Mouse (Mus musculus) gastrocnemius, postnatal 25 days (tissue): ENCODE results near the gene Bri3bp. TPM values are rescaled to one million over a fixed set of nuclear protein-coding genes. Genes with fewer than 3 reads are reported as not detected.
"Not testable (repeated sequence)": the region's sequence is repeated elsewhere in the genome, so short reads cannot be mapped to it uniquely, and the experiment has no call there.

Source experiments
- DNase-seq: peaks from one replicate; pipeline ENCODE4 v3.0.0; 2022
- total RNA-seq, 2 experiments: library from RNA; stranded (reverse); gene quantifications; 1 replicate in 1 of 2; 2 replicates in 1 of 2; pipeline ENCODE4 v1.2.3; 2021

The Bri3bp gene
- total RNA-seq, 2 experiments from 2014 or later, result 3.5 to 4.7 TPM

DNA sequence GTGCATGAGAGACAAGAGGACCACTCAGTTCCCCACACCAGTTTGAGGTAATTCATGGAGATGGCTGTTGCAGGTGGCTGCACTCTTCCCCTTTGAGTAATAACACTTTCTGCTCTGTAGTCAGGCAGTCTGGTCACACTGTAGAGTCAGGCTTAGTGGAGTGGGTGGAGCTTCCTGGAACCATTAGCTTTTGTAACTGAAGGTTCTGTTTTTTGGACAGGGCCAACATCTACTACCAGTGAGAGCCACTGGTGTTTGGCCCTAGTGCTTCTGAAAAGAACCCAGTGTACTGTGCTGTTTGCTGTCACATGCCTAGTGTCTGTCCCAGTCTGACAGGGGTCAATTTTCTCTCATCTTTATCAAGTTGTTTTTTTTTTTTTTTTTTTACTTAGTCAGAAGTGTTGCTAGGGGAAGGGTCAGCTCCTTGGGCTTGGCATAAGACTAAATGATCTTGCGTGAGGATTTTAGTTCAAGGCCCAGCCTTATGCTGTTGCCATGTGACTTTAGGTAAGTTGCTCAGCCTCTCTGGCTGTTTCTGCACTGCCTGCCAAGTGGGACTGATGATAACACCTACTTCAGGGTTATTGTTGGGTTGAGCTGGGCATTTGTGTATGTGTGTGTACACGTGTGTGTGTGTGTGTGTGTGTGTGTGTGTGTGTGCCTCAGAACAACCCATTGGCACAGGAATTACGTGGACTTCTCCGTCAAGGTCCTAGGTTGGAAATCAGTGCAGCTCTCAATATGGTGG lies 43.8 kb downstream of the Bri3bp start:
- no peak for DNase-seq

DNA sequence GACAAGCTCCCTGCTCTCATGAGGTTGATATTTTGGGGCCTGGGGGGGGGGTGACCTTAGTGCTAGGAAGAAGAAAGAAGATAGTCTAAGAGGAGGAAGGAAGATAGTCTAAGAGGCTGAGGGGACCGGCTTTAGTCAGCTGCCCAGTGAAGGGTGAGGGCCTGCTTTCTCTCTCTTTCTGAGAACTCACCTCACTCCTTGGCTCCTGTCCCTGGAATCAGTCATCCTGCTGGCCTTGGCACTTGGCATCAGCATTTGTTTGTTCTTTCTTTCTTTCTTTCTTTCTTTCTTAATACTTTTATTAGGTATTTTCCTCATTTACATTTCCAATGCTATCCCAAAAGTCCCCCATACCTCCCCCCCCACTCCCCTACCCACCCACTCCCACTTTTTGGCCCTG lies 44.7 kb downstream of the Bri3bp start:
- DNase-seq, result no peak

DNA sequence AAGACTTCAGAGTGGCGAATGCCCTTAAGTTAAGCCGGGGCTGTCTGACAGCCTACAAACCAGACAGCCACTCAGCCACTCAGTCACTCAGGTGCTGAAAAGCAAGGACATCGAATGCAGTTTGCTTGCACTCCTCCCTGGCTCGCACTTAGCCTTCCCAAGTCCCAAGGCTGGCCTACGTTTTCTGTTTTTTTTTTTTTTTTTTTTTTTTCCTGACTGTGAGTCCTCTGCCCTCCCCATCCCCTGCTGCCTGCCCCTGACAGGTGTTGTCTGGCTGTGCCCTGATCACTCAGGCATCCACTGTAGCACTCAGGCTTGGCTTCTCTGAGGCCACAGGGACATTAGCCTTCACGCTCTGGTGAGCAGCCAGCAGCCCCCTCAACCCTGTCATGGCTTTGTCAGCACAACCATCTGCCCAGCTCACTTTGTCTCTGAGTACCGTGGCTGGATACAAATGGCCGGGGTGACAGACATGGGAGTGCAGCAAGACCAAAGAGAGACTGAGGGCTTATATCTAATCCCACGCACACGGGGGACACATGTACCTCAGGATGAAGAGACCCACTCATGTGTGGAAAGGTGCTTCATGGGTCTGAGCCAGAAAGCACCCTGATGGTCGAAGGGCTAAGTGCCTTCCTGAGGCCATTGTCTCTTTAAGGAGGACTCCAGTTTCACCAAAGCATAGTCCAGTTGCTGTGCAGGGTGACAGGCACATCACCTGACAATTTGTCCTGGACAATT lies 46.2 kb downstream of the Bri3bp start:
- DNase-seq, result no peak

DNA sequence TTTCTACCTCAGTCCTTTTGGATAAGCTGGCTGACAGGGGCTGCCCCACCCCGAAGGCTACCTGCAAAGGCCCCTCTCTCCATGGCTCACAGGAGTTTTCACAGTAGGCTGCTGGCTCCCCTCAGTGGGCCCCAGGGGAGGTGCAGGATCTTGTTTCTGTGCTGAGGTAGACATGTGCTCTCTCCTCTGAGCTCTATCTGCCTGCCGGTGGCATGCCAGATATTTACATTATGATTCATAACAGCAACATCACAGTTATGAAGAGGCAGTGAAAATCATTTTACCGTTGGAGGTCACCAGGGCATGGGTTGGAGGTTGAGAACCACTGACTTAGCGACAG lies 46.7 kb downstream of the Bri3bp start:
- DNase-seq, result no peak

DNA sequence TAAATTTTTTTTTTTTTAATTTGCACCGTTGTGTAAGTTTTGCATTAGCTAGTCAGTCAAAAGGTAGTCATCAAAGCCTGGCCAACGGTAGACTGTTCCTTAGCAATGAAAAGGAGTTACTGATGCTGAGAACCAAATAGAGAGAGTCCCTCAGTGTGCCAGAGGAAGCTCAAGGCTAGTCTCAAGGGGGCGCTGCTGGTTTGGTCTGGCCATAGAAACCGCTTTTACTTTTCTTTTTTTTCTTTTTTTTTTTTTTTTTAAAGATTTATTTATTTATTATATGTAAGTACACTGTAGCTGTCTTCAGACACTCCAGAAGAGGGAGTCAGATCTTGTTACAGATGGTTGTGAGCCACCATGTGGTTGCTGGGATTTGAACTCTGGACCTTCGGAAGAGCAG lies 47.6 kb downstream of the Bri3bp start:
- not testable (repeated sequence) for DNase-seq

DNA sequence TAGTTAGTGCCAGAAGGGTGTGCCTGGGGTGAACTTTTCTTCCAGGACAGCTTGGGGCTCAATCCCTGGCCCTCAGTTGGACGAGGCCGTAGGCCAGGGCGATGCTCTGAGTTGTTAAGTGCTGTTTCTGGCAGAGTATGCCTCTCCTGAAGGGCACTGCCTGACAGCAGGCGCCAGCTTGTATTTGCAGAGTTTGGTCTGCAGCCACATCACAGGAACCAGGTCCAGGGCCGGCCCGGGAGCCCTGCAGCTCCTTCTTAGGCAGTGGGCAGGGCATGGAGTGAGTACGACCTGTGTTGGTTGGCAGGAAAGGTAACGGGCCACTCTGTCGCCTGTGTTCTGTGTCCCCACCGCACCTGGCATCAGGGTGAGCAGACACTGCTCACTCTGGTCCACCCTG lies 49.7 kb downstream of the Bri3bp start:
- DNase-seq, result peak; percentile 80

DNA sequence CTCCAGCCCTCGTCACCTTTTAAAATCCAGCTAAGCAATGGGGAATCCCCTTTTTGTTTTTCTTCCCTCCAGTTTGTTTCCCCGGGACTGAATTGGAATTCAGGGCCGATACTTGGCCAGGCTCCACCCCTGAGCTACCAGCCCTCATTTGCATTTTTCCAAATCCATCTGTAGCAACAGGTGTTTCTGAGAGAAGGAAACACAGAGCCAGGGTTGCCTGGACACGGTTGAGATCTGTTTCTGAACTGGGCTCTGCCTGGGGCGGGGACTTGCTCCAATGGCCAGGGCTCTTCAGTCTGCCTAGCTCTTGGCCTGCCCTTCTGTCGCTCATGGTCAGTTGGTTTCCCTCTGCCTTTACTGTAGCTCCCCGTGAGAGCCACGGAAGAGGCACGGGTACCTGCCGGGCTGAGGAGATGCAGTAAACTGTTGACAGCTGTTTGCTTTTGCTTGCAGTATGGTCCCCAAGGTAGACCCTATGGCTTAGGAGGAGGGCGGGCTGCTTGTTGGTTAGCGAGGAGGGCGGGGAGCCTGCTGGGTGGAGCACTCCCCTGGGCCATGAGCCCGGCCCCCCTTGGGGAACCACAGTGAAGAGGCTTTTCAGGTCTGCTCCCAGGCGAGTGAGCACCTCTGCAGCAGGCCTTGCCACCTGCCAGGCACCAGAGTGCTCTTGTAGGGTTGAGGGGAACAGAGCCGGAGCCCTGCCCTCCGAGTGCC lies 51.2 kb downstream of the Bri3bp start:
- DNase-seq, result no peak

DNA sequence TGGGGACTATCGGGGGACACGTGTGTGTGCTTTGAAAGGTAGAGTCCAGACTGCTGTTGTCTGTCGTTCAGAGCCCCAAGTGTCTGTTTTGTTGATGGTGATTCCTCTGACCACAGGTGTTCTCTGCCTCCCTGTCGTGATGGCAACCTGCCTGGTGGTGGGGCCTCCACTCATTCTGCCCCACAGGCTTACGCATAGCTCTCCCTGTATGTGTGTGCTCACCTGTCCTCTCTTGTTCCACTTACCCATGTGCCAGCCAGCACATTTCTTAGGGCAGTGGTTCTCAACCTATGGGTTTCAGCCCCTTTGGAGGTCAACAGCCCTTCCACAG lies 51.7 kb downstream of the Bri3bp start:
- DNase-seq, result no peak

DNA sequence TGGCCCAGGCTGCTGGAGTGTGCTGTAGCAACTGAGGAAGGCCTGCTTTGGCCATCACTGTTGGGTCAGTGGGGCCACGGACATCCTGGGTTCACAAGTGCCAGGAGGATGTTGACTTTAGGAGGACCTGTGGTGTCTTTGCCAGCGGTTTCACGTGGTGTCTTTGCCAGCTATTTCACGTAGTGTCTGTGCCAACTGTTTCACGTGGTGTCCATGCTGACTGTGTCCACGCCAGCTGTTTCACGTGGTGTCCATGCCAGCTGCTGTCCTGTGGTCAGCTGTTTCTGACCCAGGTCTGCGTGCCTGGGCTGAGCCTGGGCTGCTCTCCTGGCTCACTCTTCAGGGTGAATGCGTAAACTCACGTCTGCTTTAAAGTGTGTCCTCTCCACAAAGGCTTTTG lies 54.3 kb downstream of the Bri3bp start:
- peak; percentile 49 for DNase-seq

DNA sequence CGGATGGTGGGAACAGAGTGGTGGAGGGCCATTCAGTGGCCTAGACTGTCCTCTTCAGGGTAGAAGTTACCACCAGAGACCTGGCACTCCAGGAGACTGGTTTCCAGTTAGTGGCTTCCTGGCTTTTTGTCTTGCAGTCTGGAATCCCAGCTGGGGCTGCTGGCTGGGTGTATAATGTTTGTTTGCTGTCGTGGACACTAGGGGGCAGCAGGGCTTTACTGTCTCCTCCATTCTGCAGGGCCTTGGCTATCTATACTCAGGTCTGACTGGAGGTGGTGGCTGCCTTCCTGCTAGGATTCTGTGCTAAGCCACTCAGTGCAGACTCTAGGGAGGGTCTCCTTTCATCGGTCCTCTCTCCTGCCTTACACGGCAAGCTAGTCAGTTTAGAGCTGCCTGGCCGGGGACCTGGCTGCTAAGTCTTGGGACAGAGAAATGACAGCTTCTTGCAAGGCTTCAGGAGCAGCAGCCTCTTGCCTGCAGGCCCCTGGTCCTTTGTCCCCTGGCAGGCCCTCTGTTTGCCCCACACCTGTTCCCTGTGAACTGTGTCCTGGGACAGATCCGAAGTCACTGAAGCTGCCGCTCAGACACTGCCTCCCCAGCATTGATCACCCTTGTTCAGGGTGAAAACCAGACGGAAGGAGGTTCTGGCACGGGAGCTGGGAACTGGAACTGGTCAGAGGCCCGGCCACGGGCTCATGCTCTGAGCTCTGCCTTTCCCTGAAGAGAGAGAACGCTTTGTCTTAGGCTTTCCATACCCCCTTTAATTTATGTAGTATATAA lies 56.6 kb downstream of the Bri3bp start:
- peak; percentile 54 for DNase-seq

DNA sequence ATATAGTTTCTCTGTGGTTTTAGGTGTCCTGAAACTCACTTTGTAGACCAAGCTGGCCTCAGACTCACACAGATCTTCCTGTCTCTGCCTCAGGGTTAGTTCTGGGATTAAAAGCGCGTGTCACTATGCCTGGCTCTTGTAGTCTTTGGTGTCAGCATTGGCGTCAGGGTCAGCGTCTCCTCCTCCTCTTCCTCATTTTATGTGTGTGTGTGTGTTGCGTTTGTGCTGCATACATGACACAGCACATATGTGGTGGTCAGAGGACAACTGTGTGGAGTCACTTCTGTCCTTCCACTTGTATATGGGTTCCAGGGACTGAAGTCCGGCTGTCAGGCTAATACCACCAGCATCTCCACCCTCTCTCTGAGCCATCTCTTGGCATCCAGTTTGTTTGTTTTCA lies 60.1 kb downstream of the Bri3bp start:
- DNase-seq, result no peak

DNA sequence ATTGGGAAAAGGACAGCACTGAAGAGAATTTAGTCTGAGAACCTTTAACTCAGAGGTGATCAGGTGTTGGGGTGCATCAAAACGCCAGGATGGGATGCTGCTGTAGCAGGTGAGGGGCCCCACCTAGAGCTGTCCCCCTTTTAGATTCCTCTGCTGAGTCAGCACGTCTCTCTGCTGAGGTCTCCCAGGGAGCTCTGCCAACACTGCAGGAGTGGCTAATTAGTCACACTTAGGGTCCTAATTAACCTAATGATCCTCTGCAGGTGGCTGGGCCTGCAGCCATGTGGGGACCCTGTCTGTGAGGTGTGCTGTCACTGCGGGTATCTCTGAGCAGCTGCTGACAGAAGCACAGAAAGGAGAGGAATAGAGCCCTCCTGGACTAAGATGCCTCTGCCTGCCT lies 60.8 kb downstream of the Bri3bp start:
- DNase-seq, result no peak

DNA sequence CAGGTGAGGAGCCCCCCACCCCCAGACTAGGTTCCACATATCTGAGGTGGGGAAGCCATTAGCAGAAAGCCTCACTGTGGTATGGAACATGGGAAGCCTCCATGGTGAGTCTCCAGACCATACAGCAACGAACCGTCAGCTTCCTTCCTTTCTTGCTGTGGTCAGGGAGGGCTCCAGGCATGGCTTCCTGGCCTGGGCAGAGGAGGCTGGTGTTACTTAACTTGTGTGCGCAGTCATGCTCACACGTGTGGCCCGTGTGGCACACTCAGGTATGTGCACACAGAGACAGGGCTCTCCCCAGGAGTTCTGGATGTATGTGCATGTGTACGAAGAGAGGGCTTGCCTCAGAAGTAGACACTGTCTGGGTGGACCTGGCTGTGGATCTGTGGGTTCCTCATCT lies 62.3 kb downstream of the Bri3bp start:
- no peak for DNase-seq

DNA sequence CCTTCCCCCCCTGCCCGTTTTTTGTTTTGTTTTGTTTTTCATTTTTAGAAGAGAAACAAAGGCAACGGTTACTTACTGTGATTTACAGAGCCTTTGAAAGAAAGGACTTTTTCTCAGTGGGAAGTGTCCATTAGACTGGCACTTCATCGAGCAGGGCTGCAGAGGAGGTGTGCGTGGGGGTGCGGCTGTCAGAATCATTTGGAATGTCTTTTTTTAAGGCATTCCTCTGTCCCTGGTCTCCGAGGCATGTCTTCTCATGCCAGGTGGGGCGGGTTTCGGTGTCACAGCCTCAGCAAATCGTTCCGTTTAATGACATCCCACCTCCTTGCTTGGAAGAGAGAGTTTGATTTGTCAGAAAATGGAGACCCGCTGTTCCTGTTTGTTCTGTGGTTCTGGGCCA lies 63.3 kb downstream of the Bri3bp start:
- DNase-seq, result no peak

DNA sequence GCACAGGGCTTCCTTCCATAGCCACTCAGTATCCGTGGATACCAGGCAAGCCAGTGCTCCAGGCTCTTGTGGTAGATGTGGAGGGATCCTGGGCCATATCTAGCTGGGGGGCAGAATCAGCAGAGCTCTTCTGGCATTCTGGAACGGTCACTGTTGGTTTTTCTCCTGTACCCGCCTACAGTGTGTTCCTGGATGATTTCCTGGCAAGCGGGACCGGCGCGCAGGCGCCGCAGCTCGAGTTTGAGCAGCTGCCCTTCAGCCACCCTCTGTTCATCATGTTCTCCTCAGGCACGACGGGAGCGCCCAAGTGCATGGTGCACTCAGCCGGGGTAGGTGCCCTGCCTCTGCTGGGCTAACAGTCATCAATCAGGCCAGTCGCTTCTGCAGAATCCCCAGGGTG lies 64.6 kb downstream of the Bri3bp start:
- no peak for DNase-seq

DNA sequence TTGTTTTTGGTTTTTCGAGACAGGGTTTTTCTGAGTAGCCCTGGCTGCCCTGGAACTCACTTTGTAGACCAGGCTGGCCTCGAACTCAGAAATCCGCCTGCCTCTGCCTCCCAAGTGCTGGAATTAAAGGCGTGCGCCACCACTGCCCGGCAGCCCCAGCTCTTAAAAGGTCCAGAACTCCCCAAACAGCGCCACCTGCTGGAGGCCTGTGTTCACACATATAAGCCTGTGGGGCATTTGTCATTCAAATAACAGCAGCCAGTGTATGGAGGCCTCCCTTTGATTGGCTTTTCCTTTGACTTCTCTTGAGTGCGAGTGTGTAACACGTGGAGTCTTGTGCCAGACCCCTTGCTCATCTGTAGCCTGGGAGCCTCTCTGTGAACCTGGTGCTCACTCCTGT lies 66.2 kb downstream of the Bri3bp start:
- no peak for DNase-seq

DNA sequence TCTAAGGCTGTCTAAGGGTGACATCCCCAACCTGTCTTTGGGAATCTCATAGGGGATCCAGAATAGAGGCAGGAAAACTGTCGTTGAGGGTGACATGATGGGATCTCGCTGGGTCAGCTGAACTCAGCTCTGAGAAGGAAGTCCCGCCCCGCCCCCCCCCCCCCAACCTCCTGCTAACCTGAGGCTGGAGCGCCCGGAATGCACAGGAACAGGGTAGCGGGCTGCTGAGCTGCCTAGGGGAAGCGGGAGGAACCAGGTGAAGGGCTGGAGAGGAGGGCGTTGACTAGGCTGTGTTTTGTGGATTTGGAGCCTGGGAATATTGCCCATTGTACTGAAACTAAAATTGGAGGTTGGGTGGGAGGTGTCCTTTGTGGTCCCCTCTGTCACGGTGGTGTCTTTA lies 66.6 kb downstream of the Bri3bp start:
- DNase-seq, result no peak

DNA sequence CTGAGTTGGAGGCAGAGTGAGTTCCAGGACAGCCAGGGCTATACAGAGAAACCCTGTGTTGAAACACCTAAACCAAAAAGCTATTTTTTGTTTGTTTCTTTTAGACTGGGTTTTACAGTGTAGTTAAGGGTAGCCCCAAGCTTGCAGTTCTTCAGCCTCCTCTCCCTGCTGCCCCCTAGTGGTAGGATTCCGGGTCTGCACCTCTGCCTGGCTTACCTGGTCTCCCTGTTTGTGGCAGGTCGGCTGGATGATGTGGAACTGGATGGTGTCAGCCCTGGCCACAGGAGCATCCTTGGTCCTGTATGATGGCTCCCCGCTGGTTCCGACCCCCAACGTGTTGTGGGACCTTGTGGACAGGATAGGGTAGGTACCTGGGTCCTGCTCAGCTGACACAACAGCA lies 68.2 kb downstream of the Bri3bp start:
- no peak for DNase-seq
